Mouse (Mus musculus) C2C12 (cell line): Measurements from ENCODE around the gene Evi2. TPM values are rescaled to one million over a fixed set of nuclear protein-coding genes. Genes with fewer than 3 reads are reported as not detected.

ENCODE experiments used
- H3K27me3 ChIP-seq: one replicate; pipeline ENCODE4 v1.6.1; 2011; ENCODE audit not compliant: control insufficient read depth, insufficient read depth, insufficient read length
- H3K36me3 ChIP-seq: one replicate; pipeline ENCODE4 v1.6.1; 2011; ENCODE audit not compliant: control insufficient read depth, insufficient read depth
- H3K4me3 ChIP-seq: one replicate; pipeline ENCODE4 v1.5.1; 2011; ENCODE audit warnings: mild to moderate bottlenecking, control low read depth; ENCODE audit not compliant: poor library complexity, insufficient read depth, severe bottlenecking
- H3K79me2 ChIP-seq: one replicate; pipeline ENCODE4 v1.6.1; 2011; ENCODE audit not compliant: control insufficient read depth, insufficient read depth
- H3K79me3 ChIP-seq: one replicate; pipeline ENCODE4 v1.6.1; 2011; ENCODE audit warnings: low read depth, control low read depth
- H3ac ChIP-seq: one replicate; pipeline ENCODE3; 2011; ENCODE audit warnings: low read depth; ENCODE audit not compliant: control insufficient read depth, insufficient read length
- CEBPB ChIP-seq: IDR thresholded peaks from one replicate; pipeline ENCODE4 v1.6.1; 2011; ENCODE audit warnings: low read depth, mild to moderate bottlenecking, control low read depth, moderate library complexity
- CTCF ChIP-seq: IDR thresholded peaks from one replicate; pipeline ENCODE4 v1.5.1; 2011; ENCODE audit not compliant: control insufficient read depth, insufficient read depth, insufficient read length
- FOSL1 ChIP-seq: IDR thresholded peaks from one replicate; pipeline ENCODE4 v1.8.0; 2011; ENCODE audit warnings: mild to moderate bottlenecking, low read length; ENCODE audit not compliant: poor library complexity, insufficient read depth, severe bottlenecking
- MAX ChIP-seq: IDR thresholded peaks from one replicate; pipeline ENCODE4 v1.6.1; 2011; ENCODE audit warnings: mild to moderate bottlenecking, control low read depth
- MYOD1 ChIP-seq: IDR thresholded peaks from one replicate; pipeline ENCODE4 v1.6.1; 2011; ENCODE audit warnings: low read depth; ENCODE audit not compliant: control insufficient read depth, insufficient read length
- MYOG ChIP-seq: IDR thresholded peaks from one replicate; pipeline ENCODE4 v1.6.1; 2011; ENCODE audit not compliant: control insufficient read depth, insufficient read length; ENCODE audit errors: extremely low read depth
- USF1 ChIP-seq: IDR thresholded peaks from one replicate; pipeline ENCODE4 v1.6.1; 2011; ENCODE audit warnings: low read depth, mild to moderate bottlenecking, control low read depth, moderate library complexity
- polyA plus RNA-seq: library from polyadenylated mRNA; unstranded; fragments of >200 nt; fragmentation: generic; extraction: Trizol; gene quantifications from one replicate; pipeline ENCODE4 v1.2.1, GENCODE M21; 2012; ENCODE audit warnings: missing spikeins

Evi2 gene
- polyA plus RNA-seq, 1 experiment = 0.07 TPM

DNA sequence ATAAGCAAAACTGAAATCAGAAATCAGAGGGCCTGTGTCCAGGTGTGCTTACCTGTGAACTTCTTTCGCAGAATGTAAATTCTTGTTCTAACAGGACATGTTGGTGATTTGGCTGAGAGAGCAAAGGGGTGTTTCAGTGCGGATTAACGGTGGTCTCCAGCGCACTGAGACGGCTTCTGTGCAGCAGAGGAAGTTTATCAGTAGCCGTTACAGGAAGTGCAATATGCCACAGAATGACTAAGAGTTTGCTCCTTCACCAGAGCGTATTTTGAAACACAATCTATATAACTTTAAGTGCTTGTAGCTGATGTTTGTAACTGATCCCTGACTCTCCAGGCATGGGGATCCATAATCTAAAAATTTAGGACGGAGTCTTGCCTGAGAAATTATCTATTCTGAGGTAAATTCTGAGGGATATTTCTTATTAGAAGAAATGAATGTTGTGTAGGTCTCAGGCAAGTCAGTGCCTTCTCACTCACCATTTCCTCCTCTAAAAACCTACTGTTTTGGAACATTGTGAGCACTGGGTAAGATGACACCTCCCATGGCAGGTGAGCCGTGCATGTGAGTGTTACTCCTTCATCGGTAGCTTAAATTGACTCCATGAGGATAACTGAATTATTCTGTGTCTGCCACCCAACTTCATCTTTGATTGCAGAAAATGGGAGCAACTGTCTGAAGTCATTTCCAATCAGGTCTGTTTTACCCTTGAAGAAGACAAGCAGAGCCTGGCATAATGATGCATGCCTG lies 6.7 kb downstream of the Evi2 start, which contains the start of gene Evi2b:
Evi2b (minus strand) TSS at position 203 of the 750 bp plus-strand sequence.
- H3ac ChIP-seq = no peak within 1 kb of the TSS
- peaks cover 37% of the 10 kb centered on the region for H3K79me2 ChIP-seq
- peaks cover 49% of the 10 kb centered on the region for H3K36me3 ChIP-seq
- no peaks in the 10 kb centered on the region for H3K27me3 ChIP-seq
- TF ChIP-seq MAX (no peak), FOSL1 (no peak), USF1 (no peak), CEBPB (no peak), MYOG (no peak), CTCF (no peak), MYOD1 (no peak)
- H3K4me3 ChIP-seq = no peak within 1 kb of the TSS
- H3K79me3 ChIP-seq = no peaks in the 10 kb centered on the region

DNA sequence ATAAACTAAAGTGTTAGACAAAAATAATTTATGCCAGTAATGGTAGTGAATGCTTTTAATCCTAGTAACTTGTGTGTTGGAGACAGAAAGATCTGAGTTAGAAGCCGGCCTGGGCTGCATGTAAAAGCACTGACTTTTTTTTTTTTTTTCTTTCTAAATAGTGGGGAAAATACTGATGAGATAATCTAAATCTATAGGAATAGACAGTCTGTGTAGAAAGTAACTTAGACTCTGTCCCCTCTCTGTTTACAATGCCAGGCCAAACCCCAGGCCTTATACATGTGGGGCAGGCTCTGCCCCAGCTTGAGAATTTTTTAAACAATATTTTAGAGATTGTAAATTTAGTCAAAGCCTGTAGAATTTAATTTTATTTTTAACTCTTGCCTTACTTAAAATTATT lies 7.4 kb downstream of the Evi2 start:
- Histone ChIP-seq H3K36me3 (peaks cover 41% of the 10 kb centered on the region), H3K27me3 (no peaks in the 10 kb centered on the region), H3K79me3 (no peaks in the 10 kb centered on the region), H3K79me2 (peaks cover 29% of the 10 kb centered on the region), H3ac (no peak overlapping the region), H3K4me3 (no peak overlapping the region)
- TF ChIP-seq MAX = no peak
- TF ChIP-seq CTCF = no peak
- TF ChIP-seq CEBPB = no peak

DNA sequence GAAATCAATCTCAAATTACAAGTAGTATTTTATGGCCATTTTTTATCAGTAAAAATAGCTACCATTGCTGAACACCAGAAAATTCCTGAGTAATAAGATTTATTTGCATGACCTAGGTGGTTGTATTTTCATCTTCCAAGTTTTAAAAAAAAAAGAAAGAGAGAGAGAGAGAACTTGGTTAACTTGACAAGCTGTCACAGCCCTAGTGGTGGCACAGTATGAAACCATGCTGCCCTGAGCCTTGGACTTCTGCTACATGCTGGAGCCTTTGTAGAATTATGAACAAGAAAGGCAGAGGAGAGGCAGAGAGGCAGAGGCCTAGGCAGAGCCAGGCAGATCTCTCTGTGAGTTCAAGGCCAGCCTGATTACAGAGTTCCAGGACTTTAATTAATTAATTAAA lies 8.5 kb downstream of the Evi2 start:
- Histone ChIP-seq H3K4me3 (no peak overlapping the region), H3K27me3 (no peaks in the 10 kb centered on the region), H3K79me3 (no peaks in the 10 kb centered on the region), H3K79me2 (peaks cover 21% of the 10 kb centered on the region), H3ac (no peak overlapping the region), H3K36me3 (peaks cover 32% of the 10 kb centered on the region)
- TF ChIP-seq MAX (no peak), MYOD1 (no peak), CTCF (no peak), USF1 (no peak), FOSL1 (no peak), MYOG (no peak), CEBPB (no peak)

DNA sequence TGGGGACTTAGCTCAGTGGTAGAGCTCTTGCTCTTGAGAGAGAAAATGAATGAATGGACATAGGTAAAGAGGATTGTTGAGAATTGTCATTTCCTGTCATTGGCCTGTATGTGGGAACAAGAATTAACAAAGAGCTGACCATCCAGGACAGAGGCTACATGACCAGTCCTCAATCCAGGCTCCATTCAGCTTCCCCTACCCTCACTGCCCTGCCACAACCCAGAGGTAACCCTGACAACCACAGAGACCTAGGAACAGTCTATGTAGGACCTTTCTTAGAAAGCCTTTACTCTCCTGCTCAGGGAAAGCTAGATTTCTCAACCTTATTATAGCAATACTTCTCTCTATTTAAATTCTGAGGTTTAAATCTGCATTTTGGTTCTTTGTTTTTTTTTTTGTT lies 9.6 kb downstream of the Evi2 start:
- Histone ChIP-seq H3ac (no peak overlapping the region), H3K27me3 (no peaks in the 10 kb centered on the region), H3K79me2 (peaks cover 21% of the 10 kb centered on the region), H3K79me3 (no peaks in the 10 kb centered on the region), H3K36me3 (peaks cover 22% of the 10 kb centered on the region), H3K4me3 (no peak overlapping the region)
- TF ChIP-seq MYOD1 (no peak), USF1 (no peak), CTCF (no peak), MYOG (no peak), MAX (no peak), FOSL1 (no peak), CEBPB (no peak)

DNA sequence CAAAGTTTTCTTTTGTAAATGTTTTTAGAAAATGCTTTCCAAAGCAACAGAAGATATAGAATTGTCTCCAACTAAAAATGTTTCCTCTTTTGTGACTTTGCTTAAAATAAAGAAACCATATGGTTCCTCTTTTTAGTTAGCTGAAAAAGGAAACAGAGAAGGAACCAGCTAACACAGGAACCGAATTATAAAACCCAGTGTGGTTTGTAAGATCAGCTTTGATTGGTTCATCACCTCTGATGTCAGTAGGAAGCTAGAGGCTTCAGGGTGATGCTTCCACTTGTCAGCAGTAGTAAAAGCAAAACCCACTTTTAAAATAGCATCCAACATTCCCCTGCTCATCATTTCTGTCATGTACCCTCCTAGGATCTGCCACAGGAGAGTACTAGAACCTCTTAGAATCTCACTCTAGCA lies 10.5 kb downstream of the Evi2 start:
- peaks cover 13% of the 10 kb centered on the region for H3K79me2 ChIP-seq
- TF ChIP-seq MAX (no peak), MYOD1 (no peak), MYOG (no peak), CEBPB (no peak), FOSL1 (no peak), CTCF (no peak), USF1 (no peak)
- H3K36me3 ChIP-seq = peaks cover 13% of the 10 kb centered on the region
- H3ac ChIP-seq = no peak overlapping the region
- no peak overlapping the region for H3K4me3 ChIP-seq
- H3K79me3 ChIP-seq = no peaks in the 10 kb centered on the region
- H3K27me3 ChIP-seq = no peaks in the 10 kb centered on the region

DNA sequence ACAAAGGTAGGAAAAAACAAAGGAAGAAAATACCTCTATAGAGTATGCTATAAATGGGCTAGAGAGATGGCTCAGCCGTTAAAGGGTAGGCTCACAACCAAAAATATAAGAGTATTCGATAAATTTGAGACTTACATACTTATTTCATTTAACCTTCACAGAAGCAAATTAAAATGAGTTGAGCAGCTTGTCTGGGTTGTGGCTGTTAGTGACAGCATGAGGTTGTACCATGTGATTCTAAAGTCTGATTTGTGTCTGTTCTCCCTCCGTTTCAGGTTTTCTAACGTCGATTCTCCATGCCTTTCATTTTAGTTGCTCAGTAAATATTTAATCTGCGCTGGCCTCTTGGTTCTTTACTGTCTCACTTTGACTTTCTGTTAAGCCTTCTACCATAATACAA lies 11.1 kb downstream of the Evi2 start:
- Histone ChIP-seq H3K27me3 (no peaks in the 10 kb centered on the region), H3K79me3 (no peaks in the 10 kb centered on the region), H3K4me3 (no peak overlapping the region), H3K79me2 (peaks cover 13% of the 10 kb centered on the region), H3K36me3 (peaks cover 8% of the 10 kb centered on the region), H3ac (no peak overlapping the region)
- TF ChIP-seq CTCF = no peak
- peak; percentile 47 for TF ChIP-seq MAX
- peak; percentile 31 for TF ChIP-seq USF1
- no peak for TF ChIP-seq CEBPB
- no peak for TF ChIP-seq MYOD1
- TF ChIP-seq FOSL1 = no peak
- TF ChIP-seq MYOG = no peak
